Mouse (Mus musculus): ENCODE data around the gene Acbd5. TPM values are rescaled to one million over a fixed set of nuclear protein-coding genes. Genes with fewer than 3 reads are reported as not detected.

Acbd5 gene
- polyA plus RNA-seq, 1 experiment from 2014 or later = 33.1 TPM

GRCm38 (mm10) chr2:23155777-23156607, 88.0 kb downstream of the Acbd5 start, which contains the start of the genes Mastl and Yme1l1:
TSS of gene Mastl (minus strand) at chr2:23156024.
TSS of gene Yme1l1 (plus strand) at chr2:23156369.
- Histone ChIP-seq H3K27ac (peak within 1 kb of the TSS; percentile 100), H3K4me1 (peaks cover 18% of the 10 kb centered on the region), H3K36me3 (no peaks in the 10 kb centered on the region), H3K4me3 (replicated peaks) (peak within 1 kb of the TSS; percentile 64), H3K27me3 (replicated peaks) (no peaks in the 10 kb centered on the region), H3K4me2 (peak within 1 kb of the TSS; percentile 69), H3K9ac (peak within 1 kb of the TSS; percentile 69), H3K9me3 (no peaks in the 10 kb centered on the region)
- under 1% methylated on average over 61 of the region's 61 CpGs for WGBS
- ATAC-seq (ENCODE audit: insufficient read depth, low FRiP score, low read depth) = peak; percentile 98

GRCm38 (mm10) chr2:23156608-23157081, 88.7 kb downstream of the Acbd5 start:
- peak overlapping the region; percentile 69 for H3K9ac ChIP-seq
- under 1% methylated on average over 17 of the region's 17 CpGs for WGBS
- H3K4me1 ChIP-seq = peaks cover 18% of the 10 kb centered on the region
- no peaks in the 10 kb centered on the region for H3K9me3 ChIP-seq
- peak; percentile 14; the same call in 1 of the 2 replicates for ATAC-seq (ENCODE audit: insufficient read depth, low FRiP score, low read depth)
- peak overlapping the region; percentile 64 for H3K4me3 ChIP-seq (replicated peaks)
- peak overlapping the region; percentile 100 for H3K27ac ChIP-seq
- H3K27me3 ChIP-seq (replicated peaks) = no peaks in the 10 kb centered on the region
- H3K4me2 ChIP-seq = peak overlapping the region; percentile 69
- H3K36me3 ChIP-seq = no peaks in the 10 kb centered on the region

Other genes with a start within 250 kb of the Acbd5 start
- gene Pdss1, start 172.6 kb upstream of the Acbd5 start, polyA plus RNA-seq (2015; fragmentation: Nextera tagmentation; extraction: Ambion mirVana) = 22.8 and 24.2 TPM in 2 replicates
- 50.7 and 51.3 TPM in 2 replicates for gene Abi1, start 27.9 kb upstream of the Acbd5 start, polyA plus RNA-seq (2015; fragmentation: Nextera tagmentation; extraction: Ambion mirVana)
- 8.3 and 9.6 TPM in 2 replicates for gene Mastl, start 87.9 kb downstream of the Acbd5 start, polyA plus RNA-seq (2015; fragmentation: Nextera tagmentation; extraction: Ambion mirVana)
- gene Yme1l1, start 88.2 kb downstream of the Acbd5 start, polyA plus RNA-seq (2015; fragmentation: Nextera tagmentation; extraction: Ambion mirVana) = 68.0 and 72.1 TPM in 2 replicates
- gene 4931423N10Rik, start 139.3 kb downstream of the Acbd5 start, polyA plus RNA-seq (2015; fragmentation: Nextera tagmentation; extraction: Ambion mirVana) = not detected in 2 replicates

Data from stomach, embryonic 15.5 days (tissue).